ENCODE assay signal across 7 mouse cellular contexts in the genomic region with DNA sequence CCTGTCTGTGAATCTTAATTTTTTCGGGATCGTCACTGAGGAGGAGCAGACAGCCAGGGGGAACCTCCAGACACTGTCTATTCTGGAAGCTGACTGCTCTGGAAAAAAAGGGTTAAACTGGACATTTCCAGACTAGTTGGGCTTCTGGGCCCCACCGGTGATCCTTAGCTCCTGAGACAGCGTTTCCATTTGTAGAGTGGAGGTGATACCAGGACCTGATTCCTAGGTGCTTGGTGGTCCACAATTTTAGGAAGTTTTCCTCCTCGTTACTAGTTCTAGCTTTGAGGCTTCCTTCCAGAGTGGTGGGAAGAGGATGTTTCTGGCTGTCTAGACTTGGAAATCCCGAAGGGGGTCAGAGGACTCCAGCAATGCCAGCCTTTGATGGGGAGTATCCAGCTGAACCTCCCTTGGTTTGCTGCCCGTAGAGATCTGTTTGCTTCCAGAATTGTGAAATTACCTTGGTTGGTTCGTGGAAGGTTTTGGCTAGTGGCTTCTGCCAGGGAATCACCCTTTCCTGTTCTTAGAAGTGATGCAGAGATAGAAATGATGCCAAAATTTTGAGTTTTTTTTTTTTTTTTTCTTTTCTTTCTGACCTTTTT. TPM values are rescaled to one million over a fixed set of nuclear protein-coding genes. Genes with fewer than 3 reads are reported as not detected.
DNase-seq lines count a peak whose midpoint lies in the region; ATAC-seq and TF ChIP-seq lines count a peak whose summit lies in the region.

No protein-coding gene starts in this region.

- no peaks in the 10 kb centered on the region for H3K36me3 ChIP-seq in lung, embryonic 16.5 days (ENCODE audit: control insufficient read depth, insufficient read depth, low read length)
- peaks cover 16% of the 10 kb centered on the region for H3K36me3 ChIP-seq in limb, embryonic 10.5 days
- no peaks in the 10 kb centered on the region for H3K36me3 ChIP-seq in small intestine, adult 2 months (ENCODE audit: control insufficient read depth, insufficient read depth, low read length)

- ATAC-seq in lung, embryonic 16.5 days (ENCODE audit: low read depth) = no peak; the same call in 1 of the 2 replicates

- intact Hi-C loops in left cerebral cortex, postnatal 14 days (cut with DNase I) = no loop called here

- peak overlapping the region; percentile 90 for H3K4me2 ChIP-seq in lung, embryonic 16.5 days (ENCODE audit: low read depth, low read length)

- peak overlapping the region; percentile 79 for H3K27ac ChIP-seq in lung, embryonic 16.5 days (ENCODE audit: low read length)
- 0 out of 2 replicates have a peak overlapping the region, but pooled peaks have one; percentile 31 for H3K27ac ChIP-seq in embryonic fibroblast, embryonic 13.5 days (ENCODE audit: insufficient read depth, low read length)
- peak overlapping the region; percentile 95 for H3K27ac ChIP-seq in limb, embryonic 10.5 days
- peak overlapping the region; percentile 36 for H3K27ac ChIP-seq in small intestine, adult 2 months (ENCODE audit: insufficient read depth, low read depth, low read length)

- H3K9ac ChIP-seq in lung, embryonic 16.5 days (ENCODE audit: low read length) = peak overlapping the region; percentile 94

- peak overlapping the region; percentile 97 for H3K4me3 ChIP-seq in lung, embryonic 16.5 days (ENCODE audit: low read length)
- H3K4me3 ChIP-seq in embryonic fibroblast, embryonic 13.5 days (ENCODE audit: insufficient read depth, low read length) = peak overlapping the region; percentile 89
- peak overlapping the region; percentile 99 for H3K4me3 ChIP-seq in limb, embryonic 10.5 days
- H3K4me3 ChIP-seq in small intestine, adult 2 months (ENCODE audit: low read depth, low read length) = peak overlapping the region; percentile 71

- H3K4me1 ChIP-seq in lung, embryonic 16.5 days (replicated peaks; ENCODE audit: control insufficient read depth, insufficient read depth, low read length) = peaks cover 26% of the 10 kb centered on the region
- H3K4me1 ChIP-seq in embryonic fibroblast, embryonic 13.5 days (ENCODE audit: control insufficient read depth, insufficient read depth, low read length) = peaks cover 16% of the 10 kb centered on the region; the same call in 1 of the 2 replicates
- peaks cover 58% of the 10 kb centered on the region for H3K4me1 ChIP-seq in limb, embryonic 10.5 days
- H3K4me1 ChIP-seq in small intestine, adult 2 months (ENCODE audit: control insufficient read depth, insufficient read depth, insufficient read length, low read length) = peaks cover 15% of the 10 kb centered on the region; the same call in 1 of the 2 replicates

- DNase-seq in lung, postnatal 36 days = no peak
- no peak for DNase-seq in limb, embryonic 10.5 days (ENCODE audit: low spot score)
- DNase-seq in left cerebral cortex, postnatal 14 days (ENCODE audit: low spot score in 2 of 2) = no peak
- DNase-seq in embryo, embryonic 10 days (ENCODE audit: low spot score) = no peak

- no peaks in the 10 kb centered on the region for H3K9me3 ChIP-seq in lung, embryonic 16.5 days (ENCODE audit: control insufficient read depth, low read length)
- no peaks in the 10 kb centered on the region for H3K9me3 ChIP-seq in limb, embryonic 10.5 days (replicated peaks)

- 5% methylated on average over 8 of the region's 8 CpGs for WGBS in lung, embryonic 16.5 days
- WGBS in limb, embryonic 10.5 days = 15% methylated on average over 8 of the region's 8 CpGs
- WGBS in small intestine, adult 2 months = 2% methylated on average over 8 of the region's 8 CpGs

- no peak for TF ChIP-seq CTCF in embryonic fibroblast, embryonic 13.5 days (IDR thresholded peaks at IDR 0.05; ENCODE audit: borderline replicate concordance, insufficient read depth, low read length)
- no peak for TF ChIP-seq CTCF in small intestine, adult 2 months (IDR thresholded peaks at IDR 0.05; ENCODE audit: extremely low read depth, insufficient read length, insufficient replicate concordance, low read depth, low read length)

- no peak for TF ChIP-seq POLR2A in embryonic fibroblast, embryonic 13.5 days (IDR thresholded peaks at IDR 0.05; ENCODE audit: low read depth, low read length)
- no peak for TF ChIP-seq POLR2A in small intestine, adult 2 months (IDR thresholded peaks at IDR 0.05; ENCODE audit: low read depth, low read length)

- H3K27me3 ChIP-seq in lung, embryonic 16.5 days (ENCODE audit: control insufficient read depth, insufficient read depth, low read depth, low read length) = no peaks in the 10 kb centered on the region
- H3K27me3 ChIP-seq in limb, embryonic 10.5 days (ENCODE audit: low read depth, poor library complexity, severe bottlenecking) = no peaks in the 10 kb centered on the region
- no peaks in the 10 kb centered on the region for H3K27me3 ChIP-seq in small intestine, adult 2 months (ENCODE audit: control insufficient read depth, insufficient read depth, low read length)

RNA-seq across cellular contexts. Expression of gene Zfp598, which starts 0.9 kb away (rescaled TPM):
- polyA plus RNA-seq in lung, embryonic 16.5 days (2015; fragmentation: Nextera tagmentation; extraction: Ambion mirVana) = 15.0 and 18.1 TPM in 2 replicates
- polyA plus RNA-seq in embryonic fibroblast, embryonic 13.5 days (2011; ENCODE audit: insufficient read length, low read depth, missing spikeins) = 21.6 and 22.2 TPM in 2 replicates
- polyA plus RNA-seq in limb, embryonic 10.5 days (2016; fragmentation: Nextera tagmentation; extraction: Ambion mirVana) = 34.5 and 36.7 TPM in 2 replicates
- polyA plus RNA-seq in small intestine, adult 2 months (2012; rRNA removed) = 41.1 and 85.8 TPM in 2 replicates
- 10 to 100 TPM; 37.9 to 39.3 TPM for total RNA-seq in left cerebral cortex, postnatal 14 days (2021)

RNA-seq across cellular contexts. Expression of gene Npw, which starts 12.1 kb away (rescaled TPM):
- 1.1 and 2.3 TPM in 2 replicates for polyA plus RNA-seq in lung, embryonic 16.5 days (2015; fragmentation: Nextera tagmentation; extraction: Ambion mirVana)
- not detected in 2 replicates for polyA plus RNA-seq in embryonic fibroblast, embryonic 13.5 days (2011; ENCODE audit: insufficient read length, low read depth, missing spikeins)
- polyA plus RNA-seq in limb, embryonic 10.5 days (2016; fragmentation: Nextera tagmentation; extraction: Ambion mirVana) = 0.88 and 1.1 TPM in 2 replicates
- 2.0 and 6.5 TPM in 2 replicates for polyA plus RNA-seq in small intestine, adult 2 months (2012; rRNA removed)
- total RNA-seq in left cerebral cortex, postnatal 14 days (2021) = 1 to 10 TPM in 1 of 2 experiments, under 1 TPM in 1; 0.95 to 1.4 TPM

RNA-seq across cellular contexts. Expression of gene Syngr3, which starts 19.4 kb away (rescaled TPM):
- polyA plus RNA-seq in lung, embryonic 16.5 days (2015; fragmentation: Nextera tagmentation; extraction: Ambion mirVana) = 1.5 and 1.9 TPM in 2 replicates
- 0.99 and 1.1 TPM in 2 replicates for polyA plus RNA-seq in embryonic fibroblast, embryonic 13.5 days (2011; ENCODE audit: insufficient read length, low read depth, missing spikeins)
- polyA plus RNA-seq in limb, embryonic 10.5 days (2016; fragmentation: Nextera tagmentation; extraction: Ambion mirVana) = 5.2 and 7.0 TPM in 2 replicates
- 1.2 and 1.3 TPM in 2 replicates for polyA plus RNA-seq in small intestine, adult 2 months (2012; rRNA removed)
- 100 to 1,000 TPM; 228 to 245 TPM for total RNA-seq in left cerebral cortex, postnatal 14 days (2021)

RNA-seq across cellular contexts. Expression of gene Slc9a3r2, which starts 20.2 kb away (rescaled TPM):
- polyA plus RNA-seq in lung, embryonic 16.5 days (2015; fragmentation: Nextera tagmentation; extraction: Ambion mirVana) = 95.5 and 98.1 TPM in 2 replicates
- polyA plus RNA-seq in embryonic fibroblast, embryonic 13.5 days (2011; ENCODE audit: insufficient read length, low read depth, missing spikeins) = 24.2 and 25.9 TPM in 2 replicates
- 47.2 and 57.1 TPM in 2 replicates for polyA plus RNA-seq in limb, embryonic 10.5 days (2016; fragmentation: Nextera tagmentation; extraction: Ambion mirVana)
- 35.6 and 44.9 TPM in 2 replicates for polyA plus RNA-seq in small intestine, adult 2 months (2012; rRNA removed)
- total RNA-seq in left cerebral cortex, postnatal 14 days (2021) = 10 to 100 TPM; 52.6 to 53.0 TPM

RNA-seq across cellular contexts. Expression of gene Gfer, which starts 25.6 kb away (rescaled TPM):
- 37.2 and 41.9 TPM in 2 replicates for polyA plus RNA-seq in lung, embryonic 16.5 days (2015; fragmentation: Nextera tagmentation; extraction: Ambion mirVana)
- polyA plus RNA-seq in embryonic fibroblast, embryonic 13.5 days (2011; ENCODE audit: insufficient read length, low read depth, missing spikeins) = 26.8 and 34.7 TPM in 2 replicates
- 52.9 and 61.2 TPM in 2 replicates for polyA plus RNA-seq in limb, embryonic 10.5 days (2016; fragmentation: Nextera tagmentation; extraction: Ambion mirVana)
- polyA plus RNA-seq in small intestine, adult 2 months (2012; rRNA removed) = 22.8 and 35.9 TPM in 2 replicates
- 10 to 100 TPM; 19.0 to 19.1 TPM for total RNA-seq in left cerebral cortex, postnatal 14 days (2021)

Comparison
In these comparisons a context has a peak if more than half of its experiments do, and no peak if none do; other contexts are left out.
1. H3K27ac ChIP-seq: peak in every context shown above with its lines; median percentile 95 in limb, embryonic 10.5 days; 79 in lung, embryonic 16.5 days; 36 in small intestine, adult 2 months; 31 in embryonic fibroblast, embryonic 13.5 days.